Mouse (Mus musculus): ENCODE data around the gene Chaf1a. TPM values are rescaled to one million over a fixed set of nuclear protein-coding genes. Genes with fewer than 3 reads are reported as not detected.

Gene Chaf1a
- total RNA-seq, 2 experiments from 2014 or later, result 6.8 to 8.8 TPM

DNA sequence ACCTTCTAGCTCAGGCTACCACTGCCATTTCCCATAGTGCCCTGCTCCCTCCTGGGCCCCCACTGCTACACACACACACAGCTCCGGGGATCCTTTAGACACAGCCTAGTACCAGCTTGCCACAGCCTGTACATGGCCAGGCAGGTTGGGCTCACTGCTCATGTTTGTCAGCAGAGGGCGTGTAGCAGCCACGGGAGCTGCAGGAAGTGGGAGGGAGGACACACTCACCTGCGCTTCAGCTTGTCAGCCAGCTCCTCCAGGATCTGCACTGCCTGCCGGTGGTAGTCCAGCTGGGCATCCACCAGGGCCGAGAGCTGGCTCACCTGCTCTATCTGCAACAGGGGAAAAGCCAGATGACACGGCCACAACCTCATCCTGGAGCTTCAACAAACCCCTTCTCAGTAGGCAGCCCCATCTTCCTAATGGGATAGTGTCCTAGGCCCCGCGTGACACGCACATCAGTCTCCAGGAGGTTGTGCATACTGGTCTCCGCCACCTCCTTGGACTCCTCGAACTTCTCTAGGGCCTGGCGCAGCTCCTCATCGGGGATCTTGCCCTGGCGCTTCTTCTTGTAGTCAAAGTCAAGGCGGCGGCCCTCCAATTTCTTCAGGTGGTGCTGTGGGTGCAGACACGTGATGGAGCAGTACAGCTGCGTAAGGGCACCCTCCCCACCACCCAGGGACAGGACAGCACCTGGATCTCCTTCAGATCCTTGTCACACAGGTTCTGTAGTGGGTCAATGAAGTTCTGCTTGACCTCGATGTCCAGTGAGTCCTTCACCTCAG is 21.7 kb upstream of the Chaf1a start:
- intact Hi-C loops (cut with DNase I), result no loop called here

GRCm38 (mm10) chr17:56020400-56021084 is 19.7 kb upstream of the Chaf1a start:
- intact Hi-C loops (cut with DNase I), result no loop called here
- DNase-seq, result no peak

More for the DNA sequence above, 21.7 kb upstream of the Chaf1a start:
- DNase-seq, result peak; percentile 60

DNA sequence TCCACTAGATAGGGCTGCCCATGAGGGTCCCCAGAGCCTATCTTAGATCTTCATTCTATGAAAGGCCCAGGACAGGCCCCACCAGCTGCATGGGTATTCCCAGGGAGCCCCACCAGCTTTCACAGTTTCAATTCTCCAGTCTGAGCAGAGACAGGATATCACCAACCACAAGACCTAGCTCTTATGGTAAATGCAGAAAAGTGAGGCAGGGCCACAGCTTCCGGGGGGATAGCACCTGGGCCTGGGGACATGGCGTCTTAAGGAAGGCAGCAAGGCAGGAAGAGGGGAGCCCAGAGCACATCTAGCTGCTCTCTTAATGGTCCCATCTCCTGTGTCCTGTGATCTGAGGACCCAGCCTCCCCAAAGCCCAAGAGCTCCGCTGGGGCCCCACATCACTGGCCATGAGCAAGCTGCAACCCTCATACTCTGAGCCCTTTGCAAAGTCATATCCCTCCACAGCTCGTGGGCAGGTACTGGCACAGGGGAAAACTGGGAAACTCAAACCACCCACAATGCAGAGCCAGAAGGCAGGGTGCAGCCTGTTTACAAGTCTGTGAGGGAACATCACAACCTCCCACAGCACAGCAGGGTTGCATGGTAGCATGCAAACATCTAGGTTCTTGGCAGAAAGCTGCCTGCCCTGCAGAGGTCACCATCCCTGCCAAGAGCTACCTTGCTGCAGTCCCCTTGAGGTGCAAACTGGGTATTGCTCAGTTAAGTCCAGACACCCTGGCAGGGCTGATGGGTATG is 18.9 kb upstream of the Chaf1a start:
- DNase-seq, result no peak
- intact Hi-C loops (cut with DNase I), result no loop called here

GRCm38 (mm10) chr17:56022131-56022988 is 17.9 kb upstream of the Chaf1a start:
- DNase-seq, result peak; percentile 48
- intact Hi-C loops (cut with DNase I), result no loop called here

DNA sequence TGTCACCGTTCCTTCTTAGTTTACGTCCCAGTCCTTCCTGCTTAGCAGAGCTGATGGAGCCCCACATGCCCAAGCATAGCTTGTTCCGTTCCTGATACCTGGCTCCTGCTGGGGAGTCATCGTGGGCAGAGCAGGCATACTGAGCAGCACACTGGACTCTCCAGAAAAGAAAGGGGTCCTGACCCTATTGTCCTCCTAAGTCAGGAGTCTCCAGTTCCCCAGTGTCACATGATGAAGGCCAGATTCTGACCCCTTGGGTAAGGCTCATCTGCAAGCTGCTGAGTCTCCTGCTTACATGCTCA is 17.3 kb upstream of the Chaf1a start:
- no peak for DNase-seq
- intact Hi-C loops (cut with DNase I), result no loop called here

- no peak for DNase-seq
- intact Hi-C loops (cut with DNase I), result no loop called here
Measured at GRCm38 (mm10) chr17:56023386-56023785, 16.9 kb upstream of the Chaf1a start.

DNA sequence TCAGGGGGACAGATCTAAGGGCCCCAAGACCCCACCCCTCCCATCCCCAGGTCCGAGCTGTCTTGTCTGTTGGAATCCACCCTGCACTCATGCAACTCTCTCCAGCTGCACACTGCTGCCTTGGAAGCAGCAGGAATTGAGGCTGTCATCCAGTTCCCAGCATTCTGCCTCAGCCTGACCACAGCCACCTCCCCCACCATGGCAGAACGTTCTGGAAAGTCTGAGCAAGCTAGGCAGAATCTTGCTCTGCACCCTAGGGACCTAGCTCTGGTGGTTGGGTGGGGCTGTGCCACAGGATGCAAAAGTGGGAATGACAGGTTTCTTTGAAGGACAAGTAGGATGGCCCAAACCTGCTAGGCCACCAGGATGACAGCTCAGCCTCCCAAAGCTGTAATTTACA is 15.8 kb upstream of the Chaf1a start:
- no peak for DNase-seq
- intact Hi-C loops (cut with DNase I), result no loop called here

- intact Hi-C loops (cut with DNase I), result no loop called here
- DNase-seq, result no peak
Measured at GRCm38 (mm10) chr17:56024931-56025330, 15.3 kb upstream of the Chaf1a start.

- no peak for DNase-seq
- intact Hi-C loops (cut with DNase I), result no loop called here
Measured at GRCm38 (mm10) chr17:56026303-56026702, 13.9 kb upstream of the Chaf1a start.

- intact Hi-C loops (cut with DNase I), result no loop called here
- DNase-seq, result no peak
Measured at GRCm38 (mm10) chr17:56026881-56027280, 13.4 kb upstream of the Chaf1a start.

- no peak for DNase-seq
- intact Hi-C loops (cut with DNase I), result no loop called here
Measured at GRCm38 (mm10) chr17:56027801-56028441, 12.3 kb upstream of the Chaf1a start.

- no peak for DNase-seq
- intact Hi-C loops (cut with DNase I), result no loop called here
Measured at GRCm38 (mm10) chr17:56030238-56030870, 9.9 kb upstream of the Chaf1a start.

DNA sequence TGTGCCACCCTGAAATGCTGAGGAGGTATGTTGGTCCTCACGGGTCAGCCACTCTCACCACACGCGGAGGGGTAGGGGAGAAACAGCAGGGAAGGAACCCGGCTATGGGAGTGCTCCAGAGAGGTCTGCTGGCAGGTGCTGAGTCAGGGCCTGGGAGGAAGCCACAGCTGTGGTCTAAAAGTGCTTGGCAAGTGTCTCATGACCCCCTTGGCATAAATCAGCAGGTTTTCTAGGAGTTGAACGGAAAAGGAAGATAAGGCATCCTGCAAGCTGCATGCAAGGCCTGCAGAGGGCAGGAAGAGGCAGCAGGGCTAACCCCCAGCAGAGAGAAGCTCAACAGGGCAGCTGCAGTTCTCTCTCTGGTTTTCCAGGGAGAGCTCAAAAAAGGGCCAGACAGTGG is 9.3 kb upstream of the Chaf1a start:
- no peak for DNase-seq
- intact Hi-C loops (cut with DNase I), result no loop called here

- DNase-seq, result no peak
- intact Hi-C loops (cut with DNase I), result no loop called here
Measured at GRCm38 (mm10) chr17:56031431-56031830, 8.8 kb upstream of the Chaf1a start.

DNA sequence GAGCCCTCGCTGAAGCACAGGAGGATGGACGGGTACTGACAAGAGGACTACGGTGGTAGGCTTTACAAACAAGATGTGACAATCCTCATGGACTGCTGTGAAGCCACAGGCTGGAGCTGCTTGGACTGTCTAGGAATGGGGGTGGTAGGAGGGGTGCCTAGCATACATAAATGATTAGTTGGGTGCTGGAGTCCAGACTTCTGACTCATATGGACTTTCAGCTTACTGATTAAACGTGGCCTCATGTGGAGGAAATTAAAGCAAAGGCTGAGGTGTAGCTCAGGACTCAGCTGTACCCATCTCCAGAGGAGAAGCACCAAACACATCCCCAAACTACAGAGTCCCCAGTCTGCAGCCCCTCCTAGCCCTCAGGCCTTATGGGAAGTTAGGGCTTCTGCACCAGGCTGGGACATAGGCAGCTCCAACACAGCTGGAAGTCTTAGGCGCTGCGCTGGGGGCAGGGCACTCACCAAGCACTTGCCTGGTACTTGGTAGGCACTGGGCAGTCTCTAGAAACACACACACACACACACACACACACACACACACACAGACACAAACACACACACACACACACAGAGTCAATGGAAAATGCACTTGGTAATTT is 8.0 kb upstream of the Chaf1a start:
- intact Hi-C loops (cut with DNase I), result no loop called here
- no peak for DNase-seq

GRCm38 (mm10) chr17:56032831-56033230 is 7.4 kb upstream of the Chaf1a start:
- DNase-seq, result no peak
- intact Hi-C loops (cut with DNase I), result no loop called here

DNA sequence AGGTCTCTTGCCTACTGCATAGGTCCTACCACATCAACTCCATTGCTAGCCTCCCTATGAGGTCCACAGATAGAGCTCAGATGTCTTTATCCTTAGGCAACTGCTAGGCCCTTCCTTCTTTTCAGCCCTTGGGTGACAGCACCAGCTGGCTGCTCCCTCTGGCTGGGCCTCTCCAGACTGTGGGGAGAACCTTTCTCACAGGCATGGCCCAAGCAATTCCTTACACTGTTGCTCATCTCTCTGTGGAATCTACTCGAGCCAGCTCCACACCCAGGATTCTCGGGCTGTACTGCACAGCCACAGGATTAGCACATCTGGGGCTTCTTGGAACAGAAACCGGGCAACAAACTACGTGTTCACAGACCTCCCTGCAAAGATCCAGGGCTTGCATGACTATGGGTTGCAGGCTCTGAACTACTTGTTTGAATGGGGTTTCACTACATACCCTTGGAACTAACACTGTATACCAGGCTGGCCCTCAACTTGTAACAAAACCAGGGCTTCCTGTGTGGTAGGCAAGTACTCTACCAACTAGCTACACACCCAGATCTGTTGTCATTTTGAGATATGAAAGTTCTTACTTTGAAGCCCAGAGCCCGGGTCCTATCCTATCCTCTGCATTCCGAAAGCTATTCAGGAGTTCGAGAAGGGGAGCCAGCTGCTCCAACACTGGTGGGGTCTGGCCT is 6.1 kb upstream of the Chaf1a start:
- intact Hi-C loops (cut with DNase I), result no loop called here
- no peak for DNase-seq

- DNase-seq, result no peak
- intact Hi-C loops (cut with DNase I), result no loop called here
Measured at GRCm38 (mm10) chr17:56034726-56035100, 5.5 kb upstream of the Chaf1a start.

DNA sequence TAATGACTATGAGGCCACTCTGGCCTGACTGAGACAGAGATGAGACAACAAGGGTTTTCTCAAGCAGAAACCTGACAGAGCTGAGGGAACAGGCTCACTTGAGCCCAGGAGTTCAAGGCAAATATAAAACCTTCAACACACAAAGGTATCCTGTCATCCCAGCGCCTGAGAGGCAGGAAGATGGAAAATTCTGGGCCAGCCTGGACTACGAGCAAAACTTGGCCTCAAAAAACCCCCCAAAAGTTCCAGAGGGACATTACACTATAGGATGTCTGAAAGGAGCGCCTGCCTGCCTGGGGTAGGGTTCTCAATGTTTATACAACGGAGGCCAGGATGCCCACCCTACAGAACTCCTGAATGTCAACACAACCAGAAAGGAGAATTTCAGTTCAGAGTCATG is 5.0 kb upstream of the Chaf1a start:
- intact Hi-C loops (cut with DNase I), result no loop called here
- DNase-seq, result no peak
